Mouse (Mus musculus): Measurements from ENCODE around the gene Kif11.

Gene Kif11

GRCm38 (mm10) chr19:37449246-37449645 lies 73.0 kb downstream of the Kif11 start:
- no peak for DNase-seq

- no peak for DNase-seq
These were observed 79.3 kb downstream of the Kif11 start for GRCm38 (mm10) chr19:37455528-37455927.

DNA sequence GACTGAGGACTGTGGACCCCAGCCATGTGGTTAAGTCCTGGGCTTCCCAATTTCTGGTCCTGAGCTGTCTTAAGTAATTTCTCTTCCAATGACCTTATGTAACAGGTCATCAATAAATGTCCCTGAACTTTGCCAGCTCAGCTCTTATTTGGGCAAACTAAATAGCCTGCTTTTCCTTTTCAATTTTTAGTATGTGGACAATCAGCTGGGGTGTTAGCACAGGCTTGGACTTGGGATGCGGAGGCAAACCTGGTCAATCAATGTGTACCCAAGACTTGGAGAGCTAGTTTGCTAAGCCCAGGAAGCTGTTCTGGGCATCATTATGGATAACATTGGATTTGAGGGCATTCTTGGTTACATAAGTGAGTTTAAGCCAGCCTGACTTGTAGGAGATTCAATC lies 79.8 kb downstream of the Kif11 start:
- no peak for DNase-seq

DNA sequence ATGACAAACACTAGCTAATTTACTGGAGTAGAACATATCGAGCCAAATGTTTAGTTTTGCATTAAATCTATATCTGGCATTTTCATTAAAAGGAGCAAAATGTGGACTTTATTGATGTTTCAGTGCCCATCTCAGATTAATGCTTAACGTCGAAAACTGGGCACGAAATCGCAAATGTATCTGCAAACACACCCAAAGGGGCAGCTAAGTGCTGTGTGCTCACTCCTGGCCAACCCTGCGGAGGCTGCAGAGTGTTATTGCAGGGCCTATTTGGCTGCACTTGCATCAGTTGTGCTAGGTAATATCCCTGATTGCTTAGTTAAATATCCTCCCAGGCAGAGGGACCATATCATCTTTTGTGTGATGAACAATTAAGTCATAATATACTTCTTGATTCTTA lies 81.8 kb downstream of the Kif11 start:
- DNase-seq: no peak

- no peak for DNase-seq
These were observed 90.2 kb downstream of the Kif11 start for GRCm38 (mm10) chr19:37466403-37466802.

DNA sequence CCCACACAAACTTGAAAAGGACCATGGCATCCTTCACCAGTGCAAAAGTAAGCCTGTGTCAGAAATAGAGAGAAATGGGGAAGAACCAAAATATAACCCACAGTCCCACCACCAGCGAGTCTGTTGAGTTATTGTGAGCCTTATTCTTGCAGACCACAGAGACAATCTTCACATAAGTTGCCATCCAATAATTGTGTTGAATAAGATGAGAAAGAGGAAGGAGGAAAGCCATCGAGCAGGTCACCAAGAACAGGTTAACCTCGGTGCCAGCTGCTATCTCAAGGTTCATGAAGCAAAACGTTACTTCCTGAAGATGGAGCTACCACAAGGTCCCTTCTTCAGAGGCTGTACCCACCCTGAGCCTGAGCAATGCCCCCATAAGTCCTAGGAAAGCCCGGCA lies 90.8 kb downstream of the Kif11 start:
- no peak for DNase-seq

DNA sequence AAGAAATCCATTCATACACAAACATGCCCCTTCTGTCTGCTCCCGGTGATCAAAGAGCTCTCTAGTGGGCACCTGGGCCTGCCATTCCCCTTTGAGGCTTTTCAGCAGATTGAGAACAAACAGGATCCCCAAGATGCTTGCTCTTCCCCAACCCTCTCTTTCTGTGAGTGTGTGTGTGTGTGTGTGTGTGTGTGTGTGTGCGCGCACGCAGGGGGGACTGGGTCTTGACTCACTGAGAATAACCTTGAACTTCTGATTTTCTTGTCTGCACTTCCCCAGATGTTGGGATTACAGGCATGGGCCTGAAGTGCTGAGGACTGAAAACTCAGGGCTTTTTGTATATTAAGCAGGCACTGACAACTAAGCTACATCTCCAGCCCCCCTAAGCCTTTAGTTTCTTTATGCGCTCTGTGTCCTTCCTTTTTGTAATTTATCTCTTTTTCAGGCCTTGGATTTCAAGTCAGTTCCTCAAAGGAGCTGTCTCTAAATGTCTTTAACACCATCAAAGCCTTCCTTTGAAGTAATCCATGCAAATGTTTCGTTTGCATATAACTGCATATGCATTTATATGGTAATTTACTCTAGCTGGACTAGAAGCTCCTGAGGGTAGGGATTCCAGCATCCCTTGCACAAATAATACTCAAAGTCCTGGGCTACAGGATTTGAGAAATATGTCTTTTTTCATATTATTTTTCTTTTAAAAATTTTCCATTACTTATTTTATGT lies 92.8 kb downstream of the Kif11 start:
- DNase-seq: no peak

All from cerebellum, adult 8-10 months (tissue).